Mouse (Mus musculus) ES-E14 (cell line): ENCODE results near the gene Oprl1.

Experiments used
- CHD2 ChIP-seq: IDR thresholded peaks from 2 replicates; pipeline ENCODE4 v1.6.1; 2014; ENCODE audit warnings: mild to moderate bottlenecking, low read depth, low read length, inconsistent platforms
- HCFC1 ChIP-seq: IDR thresholded peaks from 2 replicates; pipeline ENCODE4 v1.6.1; 2012; ENCODE audit warnings: low read length, inconsistent platforms, borderline replicate concordance; ENCODE audit not compliant: insufficient read depth
- ZNF384 ChIP-seq: IDR thresholded peaks from 2 replicates; pipeline ENCODE4 v1.6.1; 2012; ENCODE audit warnings: low read depth, low read length, inconsistent platforms

- TF ChIP-seq ZNF384 (no peak), CHD2 (no peak), HCFC1 (no peak)
Observed at GRCm38 (mm10) chr2:181765251-181765650, 50.4 kb downstream of the Oprl1 start.
